Mouse (Mus musculus): Measurements from ENCODE around the gene Grm4. TPM values are rescaled to one million over a fixed set of nuclear protein-coding genes. Genes with fewer than 3 reads are reported as not detected.
A peak's percentile ranks its signal among the peaks of the same experiment; 100 is the strongest.

The Grm4 gene
- polyA plus RNA-seq, 1 experiment from 2014 or later, result 0.16 TPM

DNA sequence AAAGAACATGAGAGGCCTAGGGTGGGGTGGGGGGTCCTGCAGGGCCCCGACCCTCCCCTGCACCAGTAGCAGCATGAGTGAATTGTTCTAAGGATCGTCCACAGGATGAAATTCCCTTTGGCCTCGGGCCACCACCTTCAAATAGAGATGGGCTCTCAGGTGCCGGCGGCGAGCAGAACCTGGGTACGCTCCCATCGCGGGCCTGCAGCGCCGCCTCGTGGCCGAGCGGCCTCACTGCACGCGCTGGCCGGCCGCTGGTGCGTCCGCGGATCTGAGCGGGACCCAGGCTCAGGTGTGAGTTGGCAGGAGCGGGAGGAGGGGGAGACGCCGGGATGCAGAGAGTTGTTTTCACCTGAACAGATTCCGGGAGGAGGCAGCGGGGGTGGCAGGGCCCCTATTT is 646 bp downstream of the Grm4 start:
- WGBS, result under 1% methylated on average over 27 of the region's 27 CpGs
- TF ChIP-seq EP300 (optimal IDR thresholded peaks at IDR 0.05) (no peak), CTCF (IDR thresholded peaks at IDR 0.05; ENCODE audit: low read depth) (peak; percentile 97)
- Histone ChIP-seq H3K36me3 (ENCODE audit: control insufficient read depth, insufficient read depth, low read length) (no peaks in the 10 kb centered on the region), H3K4me2 (replicated peaks; ENCODE audit: low read depth) (no peak overlapping the region), H3K27ac (replicated peaks) (no peak overlapping the region), H3K27me3 (ENCODE audit: control insufficient read depth, insufficient read depth, low read length) (peaks cover 5% of the 10 kb centered on the region; the same call in 1 of the 2 replicates), H3K4me1 (replicated peaks; ENCODE audit: control insufficient read depth, insufficient read depth) (no peaks in the 10 kb centered on the region), H3K9me3 (ENCODE audit: control insufficient read depth, low read length) (no peaks in the 10 kb centered on the region), H3K4me3 (ENCODE audit: low read depth, low read length) (no peak overlapping the region), H3K9ac (ENCODE audit: low read length) (no peak overlapping the region)
- DNase-seq (ENCODE audit: low spot score) (peak; percentile 78), ATAC-seq (ENCODE audit: low FRiP score, low TSS enrichment) (peak; percentile 68)

DNA sequence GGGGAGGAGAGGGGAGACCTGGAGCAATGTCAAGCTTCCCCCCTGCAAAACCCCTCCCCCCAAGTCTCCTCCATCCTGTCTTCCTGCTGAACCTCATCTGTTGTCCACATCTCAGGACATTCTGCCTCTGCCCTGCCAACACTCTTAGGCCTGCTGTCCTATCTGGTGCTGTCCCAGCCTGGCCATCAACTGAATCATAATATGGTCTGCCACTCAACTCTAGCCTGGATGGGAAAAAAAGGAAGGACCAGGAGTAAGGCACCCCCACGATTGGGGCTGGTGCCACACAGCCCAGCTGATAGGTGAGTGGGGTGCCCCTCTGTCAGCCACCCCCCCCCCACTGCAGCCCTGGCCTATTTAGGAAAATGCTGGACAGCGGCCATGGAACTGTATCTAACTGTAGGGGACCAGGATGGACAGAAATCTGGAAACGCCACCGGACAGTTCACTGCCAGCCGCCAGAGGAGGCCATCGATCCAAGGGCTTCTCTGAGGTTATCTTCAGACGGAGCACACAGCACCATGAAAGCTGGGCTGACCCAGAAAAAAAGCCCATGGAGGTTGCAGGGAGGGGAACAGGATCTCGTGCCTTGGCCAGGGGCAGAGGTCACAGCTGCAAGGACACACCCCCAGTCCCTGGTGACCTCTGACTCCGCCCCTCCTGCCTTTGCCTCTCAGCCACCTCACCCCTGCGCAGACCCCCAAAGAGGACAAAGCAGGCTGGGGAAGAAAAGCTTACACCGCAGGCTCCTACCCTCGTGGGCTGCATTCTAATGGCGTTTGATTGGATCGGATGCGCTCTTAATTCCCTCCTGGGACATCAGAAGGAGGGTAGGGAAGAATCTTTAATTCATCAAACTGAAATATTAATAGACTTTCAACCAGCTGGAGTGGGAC is 2.3 kb downstream of the Grm4 start:
- DNase-seq (ENCODE audit: low spot score), result no peak
- WGBS, result 55% methylated on average over 15 of the region's 15 CpGs
- Histone ChIP-seq H3K9ac (ENCODE audit: low read length) (no peak overlapping the region), H3K4me3 (ENCODE audit: low read depth, low read length) (no peak overlapping the region), H3K4me1 (replicated peaks; ENCODE audit: control insufficient read depth, insufficient read depth) (no peaks in the 10 kb centered on the region), H3K27me3 (ENCODE audit: control insufficient read depth, insufficient read depth, low read length) (peaks cover 10% of the 10 kb centered on the region), H3K4me2 (replicated peaks; ENCODE audit: low read depth) (no peak overlapping the region), H3K27ac (replicated peaks) (no peak overlapping the region), H3K9me3 (ENCODE audit: control insufficient read depth, low read length) (no peaks in the 10 kb centered on the region), H3K36me3 (ENCODE audit: control insufficient read depth, insufficient read depth, low read length) (no peaks in the 10 kb centered on the region)
- no peak for ATAC-seq (ENCODE audit: low FRiP score, low TSS enrichment)
- TF ChIP-seq EP300 (optimal IDR thresholded peaks at IDR 0.05) (no peak), CTCF (IDR thresholded peaks at IDR 0.05; ENCODE audit: low read depth) (no peak)

DNA sequence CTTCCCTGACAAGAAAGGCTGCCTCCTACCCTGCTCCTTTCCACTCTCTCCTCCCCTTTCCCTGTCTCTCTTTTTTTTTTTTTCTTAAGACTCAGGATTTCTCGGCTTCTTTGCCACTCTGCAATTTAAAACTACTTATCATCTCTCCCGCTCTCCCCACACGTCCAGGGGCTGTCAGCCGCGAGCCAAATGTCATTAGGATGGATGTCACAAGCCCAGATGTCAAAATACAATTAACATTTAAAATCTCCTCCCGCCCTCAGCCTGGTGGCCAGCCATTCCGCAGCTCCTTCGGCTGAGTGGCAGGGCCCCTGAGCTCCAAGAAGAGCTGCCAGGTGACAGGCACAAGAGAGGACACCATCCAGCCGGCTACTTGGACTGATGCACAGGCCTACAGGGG is 2.9 kb downstream of the Grm4 start:
- Histone ChIP-seq H3K9ac (ENCODE audit: low read length) (no peak overlapping the region), H3K27me3 (ENCODE audit: control insufficient read depth, insufficient read depth, low read length) (peaks cover 12% of the 10 kb centered on the region), H3K36me3 (ENCODE audit: control insufficient read depth, insufficient read depth, low read length) (no peaks in the 10 kb centered on the region), H3K27ac (replicated peaks) (no peak overlapping the region), H3K4me1 (replicated peaks; ENCODE audit: control insufficient read depth, insufficient read depth) (no peaks in the 10 kb centered on the region), H3K4me2 (replicated peaks; ENCODE audit: low read depth) (no peak overlapping the region), H3K9me3 (ENCODE audit: control insufficient read depth, low read length) (no peaks in the 10 kb centered on the region), H3K4me3 (ENCODE audit: low read depth, low read length) (no peak overlapping the region)
- WGBS, result 32% methylated on average over 9 of the region's 9 CpGs
- TF ChIP-seq EP300 (optimal IDR thresholded peaks at IDR 0.05), result no peak
- no peak for TF ChIP-seq CTCF (IDR thresholded peaks at IDR 0.05; ENCODE audit: low read depth)
- ATAC-seq (ENCODE audit: low FRiP score, low TSS enrichment) (no peak), DNase-seq (ENCODE audit: low spot score) (no peak)

DNA sequence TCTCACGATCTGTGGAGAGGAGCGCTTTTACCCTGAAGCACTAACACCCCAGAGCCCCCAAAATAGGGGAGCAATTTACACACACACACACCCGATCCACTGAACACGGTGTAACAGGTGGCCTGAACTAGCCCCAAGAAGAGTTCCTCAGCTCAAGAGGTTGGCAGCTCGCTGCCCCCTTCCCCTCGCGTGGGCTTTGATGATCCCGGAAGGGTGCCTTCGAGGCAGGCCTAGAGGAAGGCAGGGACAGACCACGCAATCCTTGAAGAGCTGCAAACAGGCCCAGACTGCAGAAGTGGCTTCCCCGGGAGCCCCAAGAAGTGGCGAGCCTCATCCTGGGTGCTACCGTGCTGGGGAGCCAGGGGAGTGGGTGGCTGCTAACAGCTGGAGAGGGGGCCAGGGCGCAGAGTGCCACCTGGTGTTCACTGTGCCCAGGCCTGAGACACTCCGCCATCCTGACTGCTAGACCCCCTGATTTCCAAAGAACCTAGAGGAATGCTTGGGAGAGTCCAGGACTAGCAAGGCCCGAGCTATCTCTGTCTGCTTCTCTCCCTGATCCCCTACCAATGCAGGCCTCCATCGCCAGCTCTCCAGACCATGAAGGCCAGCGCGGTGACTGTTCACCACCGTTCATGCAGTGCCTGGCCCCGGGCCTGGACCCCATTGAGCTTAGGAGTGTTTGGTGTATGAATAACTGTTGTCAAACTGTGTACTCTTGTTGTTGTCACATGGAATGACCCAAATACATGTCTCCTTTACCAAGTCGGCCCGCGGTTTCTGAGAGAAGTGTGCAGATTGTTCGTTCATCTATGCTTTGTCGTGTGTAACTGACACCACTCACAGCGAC is 7.1 kb downstream of the Grm4 start:
- Histone ChIP-seq H3K36me3 (ENCODE audit: control insufficient read depth, insufficient read depth, low read length) (no peaks in the 10 kb centered on the region), H3K4me3 (ENCODE audit: low read depth, low read length) (no peak overlapping the region), H3K9ac (ENCODE audit: low read length) (no peak overlapping the region), H3K27me3 (ENCODE audit: control insufficient read depth, insufficient read depth, low read length) (peaks cover 23% of the 10 kb centered on the region), H3K4me1 (replicated peaks; ENCODE audit: control insufficient read depth, insufficient read depth) (0 out of 2 replicates have a peak, but pooled peaks cover 2% of the 10 kb centered on the region), H3K27ac (replicated peaks) (no peak overlapping the region), H3K9me3 (ENCODE audit: control insufficient read depth, low read length) (no peaks in the 10 kb centered on the region), H3K4me2 (replicated peaks; ENCODE audit: low read depth) (0 out of 2 replicates have a peak overlapping the region, but pooled peaks have one; percentile 93)
- DNase-seq (ENCODE audit: low spot score) (no peak), ATAC-seq (ENCODE audit: low FRiP score, low TSS enrichment) (no peak)
- 38% methylated on average over 27 of the region's 27 CpGs for WGBS
- TF ChIP-seq EP300 (optimal IDR thresholded peaks at IDR 0.05) (no peak), CTCF (IDR thresholded peaks at IDR 0.05; ENCODE audit: low read depth) (peak; percentile 57)

DNA sequence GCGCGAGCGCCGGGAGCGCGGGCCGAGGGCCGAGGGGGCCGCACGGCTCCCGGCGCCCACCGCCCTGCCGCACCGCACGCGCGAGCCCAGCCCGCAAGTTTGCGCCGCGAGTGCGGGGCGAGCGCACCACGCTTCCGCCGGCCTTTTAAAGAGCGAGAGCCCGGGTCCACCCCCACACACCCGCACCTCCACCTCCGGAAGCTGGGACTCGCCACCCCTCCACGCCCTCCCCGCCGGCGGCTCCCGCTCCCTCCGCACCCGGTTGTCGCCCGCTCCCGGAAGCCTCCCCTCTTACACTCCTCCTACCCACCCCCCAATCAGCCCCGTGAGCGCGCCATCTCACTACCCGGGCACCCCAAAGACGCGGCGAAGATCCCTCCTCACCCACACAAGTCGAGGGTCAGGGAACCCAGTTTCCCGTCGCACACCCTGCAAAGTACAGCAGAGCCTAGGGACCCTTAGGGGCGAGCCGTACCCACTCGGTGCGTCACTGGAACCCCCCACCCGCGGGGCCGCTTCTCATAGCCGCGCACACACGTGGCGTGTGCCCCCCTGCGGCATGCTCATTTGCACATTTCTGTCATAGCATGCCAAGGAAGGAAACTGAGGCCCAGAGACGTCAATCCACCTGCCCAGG is 7.8 kb downstream of the Grm4 start:
- 0 out of 2 replicates have a peak, but pooled peaks cover 2% of the 10 kb centered on the region for H3K4me1 ChIP-seq (replicated peaks; ENCODE audit: control insufficient read depth, insufficient read depth)
- TF ChIP-seq CTCF (IDR thresholded peaks at IDR 0.05; ENCODE audit: low read depth) (no peak), EP300 (optimal IDR thresholded peaks at IDR 0.05) (no peak)
- H3K9me3 ChIP-seq (ENCODE audit: control insufficient read depth, low read length), result no peaks in the 10 kb centered on the region
- 2% methylated on average over 51 of the region's 66 CpGs for WGBS
- ATAC-seq (ENCODE audit: low FRiP score, low TSS enrichment) (no peak), DNase-seq (ENCODE audit: low spot score) (peak; percentile 32)
- peak overlapping the region; percentile 52 for H3K4me3 ChIP-seq (ENCODE audit: low read depth, low read length)
- H3K4me2 ChIP-seq (replicated peaks; ENCODE audit: low read depth), result peak overlapping the region; percentile 93
- H3K27ac ChIP-seq (replicated peaks), result no peak overlapping the region
- H3K27me3 ChIP-seq (ENCODE audit: control insufficient read depth, insufficient read depth, low read length), result peaks cover 23% of the 10 kb centered on the region
- H3K9ac ChIP-seq (ENCODE audit: low read length), result peak overlapping the region; percentile 31; the same call in 1 of the 2 replicates
- H3K36me3 ChIP-seq (ENCODE audit: control insufficient read depth, insufficient read depth, low read length), result no peaks in the 10 kb centered on the region

All from stomach, postnatal 0 days (tissue).